Mouse (Mus musculus): ENCODE measurements around the gene Npas3.

Gene Npas3

GRCm38 (mm10) chr12:53694346-53694745, 445.9 kb downstream of the Npas3 start:
- no peak for DNase-seq (ENCODE audit: low spot score in 2 of 2)

- DNase-seq (ENCODE audit: low spot score in 2 of 2) = no peak
Observed at GRCm38 (mm10) chr12:53695324-53695723, 446.8 kb downstream of the Npas3 start.

GRCm38 (mm10) chr12:53697645-53698044, 449.2 kb downstream of the Npas3 start:
- no peak for DNase-seq (ENCODE audit: low spot score in 2 of 2)

GRCm38 (mm10) chr12:53698483-53699227, 450.2 kb downstream of the Npas3 start:
- DNase-seq (ENCODE audit: low spot score in 2 of 2) = no peak

- no peak for DNase-seq (ENCODE audit: low spot score in 2 of 2)
Observed at GRCm38 (mm10) chr12:53719896-53720295, 471.4 kb downstream of the Npas3 start.

GRCm38 (mm10) chr12:53722156-53722555, 473.7 kb downstream of the Npas3 start:
- DNase-seq (ENCODE audit: low spot score in 2 of 2) = no peak

- DNase-seq (ENCODE audit: low spot score in 2 of 2) = no peak
Observed at GRCm38 (mm10) chr12:53722718-53723698, 474.5 kb downstream of the Npas3 start.

- no peak for DNase-seq (ENCODE audit: low spot score in 2 of 2)
Observed at GRCm38 (mm10) chr12:53729275-53729674, 480.8 kb downstream of the Npas3 start.

GRCm38 (mm10) chr12:53738549-53739292, 490.2 kb downstream of the Npas3 start:
- no peak for DNase-seq (ENCODE audit: low spot score in 2 of 2)

- peak in 1 of 2 experiments; percentile 17 for DNase-seq (ENCODE audit: low spot score in 2 of 2)
Observed at GRCm38 (mm10) chr12:53746653-53747052, 498.2 kb downstream of the Npas3 start.

GRCm38 (mm10) chr12:53749375-53749774, 500.9 kb downstream of the Npas3 start:
- DNase-seq (ENCODE audit: low spot score in 2 of 2) = no peak

- DNase-seq (ENCODE audit: low spot score in 2 of 2) = no peak
Observed at GRCm38 (mm10) chr12:53752281-53753072, 504.0 kb downstream of the Npas3 start.

GRCm38 (mm10) chr12:53753368-53753937, 505.0 kb downstream of the Npas3 start:
- no peak for DNase-seq (ENCODE audit: low spot score in 2 of 2)

- no peak for DNase-seq (ENCODE audit: low spot score in 2 of 2)
Observed at GRCm38 (mm10) chr12:53754236-53754635, 505.8 kb downstream of the Npas3 start.

- no peak for DNase-seq (ENCODE audit: low spot score in 2 of 2)
Observed at GRCm38 (mm10) chr12:53757631-53758030, 509.2 kb downstream of the Npas3 start.

GRCm38 (mm10) chr12:53758356-53758755, 509.9 kb downstream of the Npas3 start:
- no peak for DNase-seq (ENCODE audit: low spot score in 2 of 2)

- DNase-seq (ENCODE audit: low spot score in 2 of 2) = no peak
Observed at GRCm38 (mm10) chr12:53764143-53764542, 515.7 kb downstream of the Npas3 start.

GRCm38 (mm10) chr12:53768392-53768791, 519.9 kb downstream of the Npas3 start:
- DNase-seq (ENCODE audit: low spot score in 2 of 2) = no peak

- DNase-seq (ENCODE audit: low spot score in 2 of 2) = no peak
Observed at GRCm38 (mm10) chr12:53771394-53771936, 523.0 kb downstream of the Npas3 start.

- DNase-seq (ENCODE audit: low spot score in 2 of 2) = no peak
Observed at GRCm38 (mm10) chr12:53781850-53782552, 533.5 kb downstream of the Npas3 start.
